Mouse (Mus musculus): Measurements from ENCODE around the gene Il27ra. TPM values are rescaled to one million over a fixed set of nuclear protein-coding genes. Genes with fewer than 3 reads are reported as not detected.

Il27ra gene
- polyA plus RNA-seq, 1 experiment from 2014 or later = 0.23 TPM

DNA sequence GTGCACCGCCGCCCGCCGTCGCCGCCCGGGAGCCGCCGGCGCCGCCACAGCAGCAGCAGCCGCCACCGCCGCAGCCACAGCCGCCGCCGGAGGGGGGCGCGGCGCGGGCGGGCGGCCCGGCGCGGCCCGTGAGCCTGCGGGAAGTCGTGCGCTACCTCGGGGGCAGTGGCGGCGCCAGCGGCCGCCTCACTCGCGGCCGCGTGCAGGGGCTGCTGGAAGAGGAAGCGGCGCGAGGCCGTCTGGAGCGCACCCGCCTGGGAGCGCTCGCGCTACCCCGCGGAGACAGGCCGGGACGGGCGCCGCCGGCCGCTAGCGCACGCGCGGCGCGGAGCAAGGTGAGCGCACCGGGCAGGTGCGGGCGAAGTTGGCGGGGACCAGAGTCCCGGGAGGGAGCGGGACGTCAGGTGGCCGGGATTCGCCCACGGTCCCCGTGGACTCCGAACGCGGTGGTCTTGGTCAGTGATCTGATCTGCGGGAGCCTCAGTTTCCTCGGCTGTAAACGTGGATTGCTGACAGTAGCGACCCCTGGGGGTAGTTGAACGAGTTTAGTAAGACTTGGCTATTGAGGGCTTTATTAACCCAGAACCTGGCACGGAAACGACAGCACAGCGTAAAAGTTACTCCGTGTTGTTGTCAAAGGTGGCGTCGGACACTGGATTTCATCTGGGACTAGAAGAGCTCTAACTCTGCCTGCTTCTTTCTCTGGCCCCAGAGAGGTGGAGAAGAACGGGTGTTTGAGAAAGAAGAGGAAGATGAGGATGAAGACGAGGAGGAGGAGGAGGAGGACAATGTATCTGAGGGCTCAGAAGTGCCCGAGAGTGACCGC is 43.9 kb downstream of the Il27ra start:
- whole genome bisulfite sequencing = under 1% methylated on average over 79 of the region's 92 CpGs
- Histone ChIP-seq H3K27me3 (ENCODE audit: control insufficient read depth, insufficient read depth, low read length) (peaks cover 28% of the 10 kb centered on the region), H3K27ac (ENCODE audit: low read depth, low read length) (peak overlapping the region; percentile 41), H3K36me3 (ENCODE audit: control insufficient read depth, insufficient read depth, low read length) (peaks cover 6% of the 10 kb centered on the region; the same call in 1 of the 2 replicates), H3K9ac (ENCODE audit: low read length) (peak overlapping the region; percentile 76), H3K9me3 (ENCODE audit: control insufficient read depth, low read length) (no peaks in the 10 kb centered on the region), H3K4me3 (ENCODE audit: low read depth, low read length) (peak overlapping the region; percentile 80), H3K4me2 (peak overlapping the region; percentile 83), H3K4me1 (ENCODE audit: control insufficient read depth, insufficient read depth, low read length) (peaks cover 17% of the 10 kb centered on the region)
- ATAC-seq (ENCODE audit: low FRiP score) (peak; percentile 33), DNase-seq (ENCODE audit: low spot score, missing footprints) (peak; percentile 97)

- peak within 1 kb of the TSS; percentile 94 for H3K27ac ChIP-seq (ENCODE audit: low read depth, low read length)
- DNase-seq (ENCODE audit: low spot score, missing footprints) (peak; percentile 94), ATAC-seq (ENCODE audit: low FRiP score) (peak; percentile 19; the same call in 1 of the 2 replicates)
- H3K9me3 ChIP-seq (ENCODE audit: control insufficient read depth, low read length) = no peaks in the 10 kb centered on the region
- H3K36me3 ChIP-seq (ENCODE audit: control insufficient read depth, insufficient read depth, low read length) = peaks cover 6% of the 10 kb centered on the region; the same call in 1 of the 2 replicates
- peak within 1 kb of the TSS; percentile 87 for H3K9ac ChIP-seq (ENCODE audit: low read length)
- under 1% methylated on average over 74 of the region's 112 CpGs for WGBS
- H3K4me2 ChIP-seq = peak within 1 kb of the TSS; percentile 83
- peaks cover 25% of the 10 kb centered on the region for H3K27me3 ChIP-seq (ENCODE audit: control insufficient read depth, insufficient read depth, low read length)
- H3K4me3 ChIP-seq (ENCODE audit: low read depth, low read length) = peak within 1 kb of the TSS; percentile 80
- peaks cover 17% of the 10 kb centered on the region for H3K4me1 ChIP-seq (ENCODE audit: control insufficient read depth, insufficient read depth, low read length)
These were observed 44.8 kb downstream of the Il27ra start, which contains the start of gene Samd1 for GRCm38 (mm10) chr8:83997511-83998141. Gene Samd1 (plus strand): TSS chr8:83997672.

- Histone ChIP-seq H3K27me3 (ENCODE audit: control insufficient read depth, insufficient read depth, low read length) (peaks cover 24% of the 10 kb centered on the region), H3K9ac (ENCODE audit: low read length) (peak overlapping the region; percentile 87), H3K36me3 (ENCODE audit: control insufficient read depth, insufficient read depth, low read length) (peaks cover 6% of the 10 kb centered on the region; the same call in 1 of the 2 replicates), H3K4me3 (ENCODE audit: low read depth, low read length) (peak overlapping the region; percentile 80), H3K27ac (ENCODE audit: low read depth, low read length) (peak overlapping the region; percentile 94), H3K4me2 (peak overlapping the region; percentile 83), H3K9me3 (ENCODE audit: control insufficient read depth, low read length) (no peaks in the 10 kb centered on the region), H3K4me1 (ENCODE audit: control insufficient read depth, insufficient read depth, low read length) (peaks cover 17% of the 10 kb centered on the region)
- ATAC-seq (ENCODE audit: low FRiP score) (peak; percentile 83), DNase-seq (ENCODE audit: low spot score, missing footprints) (peak; percentile 98)
- WGBS = 0% methylated on average over 48 of the region's 103 CpGs
These were observed 45.6 kb downstream of the Il27ra start for GRCm38 (mm10) chr8:83996567-83997505.

DNA sequence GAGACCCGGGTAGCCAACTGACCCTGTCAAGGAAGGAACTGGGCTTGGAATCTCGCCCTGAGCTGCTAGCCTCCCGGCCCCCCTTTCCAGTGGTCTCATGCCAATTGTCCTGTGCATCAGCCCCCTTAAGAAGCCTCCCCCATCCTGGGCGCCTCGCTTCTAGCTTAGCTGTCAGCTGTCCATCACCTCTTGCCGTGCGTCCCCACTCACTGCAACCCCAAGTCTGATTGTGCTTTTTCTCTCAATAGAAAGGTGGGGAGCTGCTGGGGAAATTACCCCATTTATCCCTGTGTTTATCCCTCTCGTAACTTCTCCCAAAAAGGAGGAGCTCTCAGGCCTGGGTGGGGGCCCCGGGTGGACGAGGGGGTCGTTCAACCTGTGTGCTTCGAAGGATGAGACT is 46.4 kb downstream of the Il27ra start:
- WGBS = 10% methylated on average over 12 of the region's 12 CpGs
- Histone ChIP-seq H3K9ac (ENCODE audit: low read length) (no peak overlapping the region; the same call in 1 of the 2 replicates), H3K27me3 (ENCODE audit: control insufficient read depth, insufficient read depth, low read length) (peaks cover 16% of the 10 kb centered on the region), H3K36me3 (ENCODE audit: control insufficient read depth, insufficient read depth, low read length) (peaks cover 12% of the 10 kb centered on the region), H3K4me1 (ENCODE audit: control insufficient read depth, insufficient read depth, low read length) (peaks cover 14% of the 10 kb centered on the region), H3K27ac (ENCODE audit: low read depth, low read length) (no peak overlapping the region), H3K4me3 (ENCODE audit: low read depth, low read length) (no peak overlapping the region), H3K9me3 (ENCODE audit: control insufficient read depth, low read length) (no peaks in the 10 kb centered on the region), H3K4me2 (peak overlapping the region; percentile 83)
- no peak for DNase-seq (ENCODE audit: low spot score, missing footprints)
- ATAC-seq (ENCODE audit: low FRiP score) = no peak; the same call in 1 of the 2 replicates

- Histone ChIP-seq H3K4me3 (ENCODE audit: low read depth, low read length) (no peak overlapping the region), H3K4me1 (ENCODE audit: control insufficient read depth, insufficient read depth, low read length) (peaks cover 10% of the 10 kb centered on the region), H3K27ac (ENCODE audit: low read depth, low read length) (no peak overlapping the region), H3K9me3 (ENCODE audit: control insufficient read depth, low read length) (no peaks in the 10 kb centered on the region), H3K27me3 (ENCODE audit: control insufficient read depth, insufficient read depth, low read length) (no peaks in the 10 kb centered on the region), H3K9ac (ENCODE audit: low read length) (no peak overlapping the region), H3K4me2 (no peak overlapping the region), H3K36me3 (ENCODE audit: control insufficient read depth, insufficient read depth, low read length) (peaks cover 16% of the 10 kb centered on the region)
- WGBS = 83% methylated on average over 3 of the region's 3 CpGs
- DNase-seq (ENCODE audit: low spot score, missing footprints) = no peak
- ATAC-seq (ENCODE audit: low FRiP score) = no peak
These were observed 48.4 kb downstream of the Il27ra start for GRCm38 (mm10) chr8:83994030-83994429.

DNA sequence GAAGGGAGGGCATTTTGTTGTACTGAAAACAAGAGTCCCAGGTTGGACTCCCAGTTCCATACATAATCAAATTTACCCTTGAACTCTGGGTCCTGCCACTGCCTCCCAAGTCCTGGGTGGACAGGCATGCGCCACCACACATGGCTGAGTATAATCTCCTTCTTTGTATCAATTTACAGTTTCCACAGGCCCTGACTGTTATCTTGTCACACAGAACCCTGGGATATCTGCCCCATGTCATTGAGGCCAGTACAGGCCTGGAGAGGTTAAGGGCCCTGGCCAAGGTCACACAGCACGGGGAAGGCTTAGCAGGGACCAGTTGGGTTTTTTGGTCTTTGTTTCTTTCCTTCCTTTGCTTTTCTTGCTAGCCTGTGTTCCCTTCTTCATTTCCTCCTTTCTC is 49.9 kb downstream of the Il27ra start:
- Histone ChIP-seq H3K36me3 (ENCODE audit: control insufficient read depth, insufficient read depth, low read length) (peaks cover 19% of the 10 kb centered on the region), H3K27me3 (ENCODE audit: control insufficient read depth, insufficient read depth, low read length) (no peaks in the 10 kb centered on the region), H3K9ac (ENCODE audit: low read length) (no peak overlapping the region), H3K4me1 (ENCODE audit: control insufficient read depth, insufficient read depth, low read length) (peaks cover 3% of the 10 kb centered on the region; the same call in 1 of the 2 replicates), H3K4me3 (ENCODE audit: low read depth, low read length) (no peak overlapping the region), H3K4me2 (no peak overlapping the region), H3K9me3 (ENCODE audit: control insufficient read depth, low read length) (no peaks in the 10 kb centered on the region), H3K27ac (ENCODE audit: low read depth, low read length) (no peak overlapping the region)
- ATAC-seq (ENCODE audit: low FRiP score) (no peak), DNase-seq (ENCODE audit: low spot score, missing footprints) (no peak)
- 81% methylated on average over 2 of the region's 2 CpGs for WGBS

- DNase-seq (ENCODE audit: low spot score, missing footprints) (no peak), ATAC-seq (ENCODE audit: low FRiP score) (no peak)
- WGBS = 93% methylated on average over 14 of the region's 14 CpGs
- no peak overlapping the region for H3K4me2 ChIP-seq
- no peaks in the 10 kb centered on the region for H3K27me3 ChIP-seq (ENCODE audit: control insufficient read depth, insufficient read depth, low read length)
- no peak overlapping the region for H3K9ac ChIP-seq (ENCODE audit: low read length)
- H3K36me3 ChIP-seq (ENCODE audit: control insufficient read depth, insufficient read depth, low read length) = peaks cover 27% of the 10 kb centered on the region
- H3K4me1 ChIP-seq (ENCODE audit: control insufficient read depth, insufficient read depth, low read length) = no peaks in the 10 kb centered on the region
- H3K4me3 ChIP-seq (ENCODE audit: low read depth, low read length) = no peak overlapping the region
- no peaks in the 10 kb centered on the region for H3K9me3 ChIP-seq (ENCODE audit: control insufficient read depth, low read length)
- no peak overlapping the region for H3K27ac ChIP-seq (ENCODE audit: low read depth, low read length)
These were observed 52.2 kb downstream of the Il27ra start for GRCm38 (mm10) chr8:83990170-83990569.

GRCm38 (mm10) chr8:83989243-83989642 is 53.1 kb downstream of the Il27ra start:
- Histone ChIP-seq H3K36me3 (ENCODE audit: control insufficient read depth, insufficient read depth, low read length) (peaks cover 25% of the 10 kb centered on the region), H3K4me3 (ENCODE audit: low read depth, low read length) (no peak overlapping the region), H3K9ac (ENCODE audit: low read length) (no peak overlapping the region), H3K9me3 (ENCODE audit: control insufficient read depth, low read length) (no peaks in the 10 kb centered on the region), H3K4me2 (no peak overlapping the region), H3K4me1 (ENCODE audit: control insufficient read depth, insufficient read depth, low read length) (no peaks in the 10 kb centered on the region), H3K27ac (ENCODE audit: low read depth, low read length) (no peak overlapping the region), H3K27me3 (ENCODE audit: control insufficient read depth, insufficient read depth, low read length) (no peaks in the 10 kb centered on the region)
- WGBS = 92% methylated on average over 7 of the region's 7 CpGs
- no peak for ATAC-seq (ENCODE audit: low FRiP score)
- no peak for DNase-seq (ENCODE audit: low spot score, missing footprints)

All from midbrain, embryonic 11.5 days (tissue).